Mouse (Mus musculus): ENCODE data around the gene Apoe. TPM values are rescaled to one million over a fixed set of nuclear protein-coding genes. Genes with fewer than 3 reads are reported as not detected.

Gene Apoe
- polyA plus RNA-seq, 1 experiment from 2014 or later = 404 TPM

- H3K27ac ChIP-seq (ENCODE audit: low read depth) = peak within 1 kb of the TSS; percentile 87
- DNase-seq = peak; percentile 100
- H3K9ac ChIP-seq = peak within 1 kb of the TSS; percentile 88
- no peaks in the 10 kb centered on the region for H3K27me3 ChIP-seq (ENCODE audit: insufficient read depth, low read length)
- under 1% methylated on average over 49 of the region's 59 CpGs for WGBS
- peak within 1 kb of the TSS; percentile 76 for H3K4me2 ChIP-seq
- H3K9me3 ChIP-seq (ENCODE audit: low read depth, low read length) = no peaks in the 10 kb centered on the region
- no peak for TF ChIP-seq CTCF (IDR thresholded peaks at IDR 0.05; ENCODE audit: low read depth)
- peak; percentile 99 for ATAC-seq (ENCODE audit: insufficient read depth)
- no peaks in the 10 kb centered on the region for H3K4me1 ChIP-seq (ENCODE audit: insufficient read depth)
- peaks cover 65% of the 10 kb centered on the region for H3K36me3 ChIP-seq (ENCODE audit: insufficient read depth)
- peak within 1 kb of the TSS; percentile 98 for H3K4me3 ChIP-seq (ENCODE audit: low read depth, low read length)
Observed at GRCm38 (mm10) chr7:19715239-19716054, 16.5 kb upstream of the Apoe start, which contains the start of gene Tomm40. Tomm40 (minus strand) TSS chr7:19715438.

- H3K9ac ChIP-seq = peak overlapping the region; percentile 88
- DNase-seq (no peak), ATAC-seq (ENCODE audit: insufficient read depth) (no peak)
- peak overlapping the region; percentile 98 for H3K4me3 ChIP-seq (ENCODE audit: low read depth, low read length)
- H3K9me3 ChIP-seq (ENCODE audit: low read depth, low read length) = no peaks in the 10 kb centered on the region
- under 1% methylated on average over 36 of the region's 39 CpGs for WGBS
- peak overlapping the region; percentile 76 for H3K4me2 ChIP-seq
- H3K27me3 ChIP-seq (ENCODE audit: insufficient read depth, low read length) = no peaks in the 10 kb centered on the region
- H3K36me3 ChIP-seq (ENCODE audit: insufficient read depth) = peaks cover 65% of the 10 kb centered on the region
- no peaks in the 10 kb centered on the region for H3K4me1 ChIP-seq (ENCODE audit: insufficient read depth)
- H3K27ac ChIP-seq (ENCODE audit: low read depth) = peak overlapping the region; percentile 74
- no peak for TF ChIP-seq CTCF (IDR thresholded peaks at IDR 0.05; ENCODE audit: low read depth)
Observed at GRCm38 (mm10) chr7:19714836-19715235, 15.8 kb upstream of the Apoe start.

- no peak overlapping the region for H3K27ac ChIP-seq (ENCODE audit: low read depth)
- DNase-seq = no peak
- WGBS = 86% methylated on average over 9 of the region's 9 CpGs
- no peaks in the 10 kb centered on the region for H3K4me1 ChIP-seq (ENCODE audit: insufficient read depth)
- no peak for ATAC-seq (ENCODE audit: insufficient read depth)
- no peak overlapping the region for H3K9ac ChIP-seq
- no peaks in the 10 kb centered on the region for H3K27me3 ChIP-seq (ENCODE audit: insufficient read depth, low read length)
- no peak overlapping the region; the same call in 1 of the 2 replicates for H3K4me3 ChIP-seq (ENCODE audit: low read depth, low read length)
- peaks cover 65% of the 10 kb centered on the region for H3K36me3 ChIP-seq (ENCODE audit: insufficient read depth)
- no peaks in the 10 kb centered on the region for H3K9me3 ChIP-seq (ENCODE audit: low read depth, low read length)
- H3K4me2 ChIP-seq = peak overlapping the region; percentile 76; the same call in 1 of the 2 replicates
- no peak for TF ChIP-seq CTCF (IDR thresholded peaks at IDR 0.05; ENCODE audit: low read depth)
Observed at GRCm38 (mm10) chr7:19713598-19713997, 14.6 kb upstream of the Apoe start.

- H3K9me3 ChIP-seq (ENCODE audit: low read depth, low read length) = no peaks in the 10 kb centered on the region
- ATAC-seq (ENCODE audit: insufficient read depth) (no peak), DNase-seq (peak; percentile 42)
- TF ChIP-seq CTCF (IDR thresholded peaks at IDR 0.05; ENCODE audit: low read depth) = peak; percentile 62
- WGBS = 37% methylated on average over 4 of the region's 4 CpGs
- peaks cover 66% of the 10 kb centered on the region for H3K36me3 ChIP-seq (ENCODE audit: insufficient read depth)
- H3K27ac ChIP-seq (ENCODE audit: low read depth) = no peak overlapping the region
- H3K27me3 ChIP-seq (ENCODE audit: insufficient read depth, low read length) = no peaks in the 10 kb centered on the region
- H3K9ac ChIP-seq = no peak overlapping the region
- H3K4me3 ChIP-seq (ENCODE audit: low read depth, low read length) = no peak overlapping the region
- no peaks in the 10 kb centered on the region for H3K4me1 ChIP-seq (ENCODE audit: insufficient read depth)
- no peak overlapping the region; the same call in 1 of the 2 replicates for H3K4me2 ChIP-seq
Observed at GRCm38 (mm10) chr7:19713196-19713595, 14.2 kb upstream of the Apoe start.

GRCm38 (mm10) chr7:19712414-19712813 lies 13.4 kb upstream of the Apoe start:
- 68% methylated on average over 4 of the region's 4 CpGs for WGBS
- ATAC-seq (ENCODE audit: insufficient read depth) (no peak), DNase-seq (peak; percentile 63)
- Histone ChIP-seq H3K4me1 (ENCODE audit: insufficient read depth) (no peaks in the 10 kb centered on the region), H3K9me3 (ENCODE audit: low read depth, low read length) (no peaks in the 10 kb centered on the region), H3K4me2 (no peak overlapping the region), H3K27ac (ENCODE audit: low read depth) (no peak overlapping the region), H3K4me3 (ENCODE audit: low read depth, low read length) (no peak overlapping the region), H3K9ac (no peak overlapping the region), H3K27me3 (ENCODE audit: insufficient read depth, low read length) (no peaks in the 10 kb centered on the region), H3K36me3 (ENCODE audit: insufficient read depth) (peaks cover 68% of the 10 kb centered on the region)
- peak; percentile 59 for TF ChIP-seq CTCF (IDR thresholded peaks at IDR 0.05; ENCODE audit: low read depth)

GRCm38 (mm10) chr7:19710650-19711049 lies 11.7 kb upstream of the Apoe start:
- H3K9ac ChIP-seq = no peak overlapping the region
- 85% methylated on average over 10 of the region's 10 CpGs for WGBS
- H3K27me3 ChIP-seq (ENCODE audit: insufficient read depth, low read length) = no peaks in the 10 kb centered on the region
- peaks cover 71% of the 10 kb centered on the region for H3K36me3 ChIP-seq (ENCODE audit: insufficient read depth)
- no peak for DNase-seq
- no peaks in the 10 kb centered on the region for H3K9me3 ChIP-seq (ENCODE audit: low read depth, low read length)
- ATAC-seq (ENCODE audit: insufficient read depth) = no peak
- no peak overlapping the region for H3K4me2 ChIP-seq
- no peak overlapping the region for H3K27ac ChIP-seq (ENCODE audit: low read depth)
- no peak for TF ChIP-seq CTCF (IDR thresholded peaks at IDR 0.05; ENCODE audit: low read depth)
- H3K4me1 ChIP-seq (ENCODE audit: insufficient read depth) = no peaks in the 10 kb centered on the region
- no peak overlapping the region for H3K4me3 ChIP-seq (ENCODE audit: low read depth, low read length)

GRCm38 (mm10) chr7:19705271-19705670 lies 6.3 kb upstream of the Apoe start:
- Histone ChIP-seq H3K27me3 (ENCODE audit: insufficient read depth, low read length) (no peaks in the 10 kb centered on the region), H3K9me3 (ENCODE audit: low read depth, low read length) (no peaks in the 10 kb centered on the region), H3K4me1 (ENCODE audit: insufficient read depth) (no peaks in the 10 kb centered on the region), H3K27ac (ENCODE audit: low read depth) (no peak overlapping the region), H3K4me3 (ENCODE audit: low read depth, low read length) (no peak overlapping the region), H3K9ac (no peak overlapping the region), H3K36me3 (ENCODE audit: insufficient read depth) (peaks cover 75% of the 10 kb centered on the region), H3K4me2 (no peak overlapping the region)
- no peak for ATAC-seq (ENCODE audit: insufficient read depth)
- WGBS = 91% methylated on average over 7 of the region's 7 CpGs
- DNase-seq = no peak
- TF ChIP-seq CTCF (IDR thresholded peaks at IDR 0.05; ENCODE audit: low read depth) = no peak

Measured in lung, embryonic 14.5 days (tissue).